Mouse (Mus musculus) liver, embryonic 14.5 days (tissue): ENCODE measurements around the gene Psmd3.

Experiments used
- CTCF ChIP-seq: IDR thresholded peaks from 2 replicates; pipeline ENCODE4 v1.5.1; 2016; ENCODE audit warnings: antibody characterized with exemption, low read depth, control low read depth
- EP300 ChIP-seq: IDR thresholded peaks from 2 replicates; pipeline ENCODE4 v1.6.1; 2016; ENCODE audit warnings: antibody characterized with exemption, low read depth

DNA sequence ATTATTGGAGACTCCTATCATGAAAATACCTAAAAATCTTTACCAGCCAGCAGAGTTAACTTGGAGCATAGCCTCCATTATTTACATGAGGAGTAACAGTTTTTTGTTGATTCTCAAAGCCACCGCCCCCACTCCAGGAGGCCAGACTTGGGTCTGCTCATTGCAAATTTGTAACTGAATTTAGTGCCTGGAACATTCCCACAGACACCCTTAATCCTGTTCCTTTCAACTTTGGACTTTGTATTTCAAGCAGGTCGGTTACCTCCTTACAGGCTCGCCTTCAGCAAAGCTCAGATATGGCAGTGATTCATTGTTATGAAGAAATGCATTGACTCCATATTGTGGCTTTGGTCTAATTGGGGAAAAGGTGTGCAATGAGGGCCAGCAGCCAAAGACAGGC lies 37.6 kb upstream of the Psmd3 start:
- no peak for TF ChIP-seq CTCF
- TF ChIP-seq EP300 = no peak
